Mouse (Mus musculus) intestine, embryonic 16.5 days (tissue): ENCODE measurements around the gene Cpt2. TPM values are rescaled to one million over a fixed set of nuclear protein-coding genes. Genes with fewer than 3 reads are reported as not detected.

ENCODE experiments used
- ATAC-seq: fragments of 200-750 bp; cut with Nextera tagmentation; 2 replicates; pipeline ENCODE4 v1.8.0; 2017; ENCODE audit warnings: moderate TSS enrichment, moderate library complexity
- H3K27ac ChIP-seq: fragments of 300-500 bp; sonication (generic); 2 replicates; pipeline ENCODE4 v1.5.1; 2014; ENCODE audit warnings: mild to moderate bottlenecking, low read length
- H3K27me3 ChIP-seq: fragments of 300-500 bp; sonication (generic); replicated peaks from 2 replicates; pipeline ENCODE4 v1.6.1; 2014; ENCODE audit warnings: low read length, control low read depth, mixed read lengths; ENCODE audit not compliant: control insufficient read depth, insufficient read depth
- H3K36me3 ChIP-seq: fragments of 300-500 bp; sonication (generic); 2 replicates; pipeline ENCODE4 v1.6.1; 2014; ENCODE audit warnings: low read length, control low read depth; ENCODE audit not compliant: control insufficient read depth, insufficient read depth
- H3K4me1 ChIP-seq: fragments of 300-500 bp; sonication (generic); 2 replicates; pipeline ENCODE4 v1.6.1; 2014; ENCODE audit warnings: low read length, control low read depth, mixed read lengths; ENCODE audit not compliant: control insufficient read depth, insufficient read depth
- H3K4me2 ChIP-seq: fragments of 300-500 bp; sonication (generic); 2 replicates; pipeline ENCODE4 v1.6.1; 2014; ENCODE audit warnings: low read depth, low read length, control low read depth
- H3K4me3 ChIP-seq: fragments of 300-500 bp; sonication (generic); 2 replicates; pipeline ENCODE4 v1.5.1; 2014; ENCODE audit warnings: mild to moderate bottlenecking, low read length
- H3K9ac ChIP-seq: fragments of 300-500 bp; sonication (generic); 2 replicates; pipeline ENCODE4 v1.6.1; 2014; ENCODE audit warnings: low read depth, low read length
- H3K9me3 ChIP-seq: fragments of 300-500 bp; sonication (generic); 2 replicates; pipeline ENCODE4 v1.6.1; 2016; ENCODE audit warnings: low read length, control low read depth; ENCODE audit not compliant: control insufficient read depth
- WGBS: fragments of 180-500 bp; shearing (Covaris S2); extraction: QIAGEN DNeasy Blood & Tissue Kit; methylation state at CpG from one replicate; pipeline ENCODE4 v1.1.7; 2014; 5-methylcytosine and 5-hydroxymethylcytosine counted together
- polyA plus RNA-seq: library from polyadenylated mRNA; unstranded; fragments of >200 nt; fragmentation: Nextera tagmentation; extraction: Ambion mirVana; gene quantifications from 2 replicates; pipeline ENCODE4 v1.2.1, GENCODE M21; 2015

Cpt2 gene
- polyA plus RNA-seq, 1 experiment from 2014 or later = 142 TPM

DNA sequence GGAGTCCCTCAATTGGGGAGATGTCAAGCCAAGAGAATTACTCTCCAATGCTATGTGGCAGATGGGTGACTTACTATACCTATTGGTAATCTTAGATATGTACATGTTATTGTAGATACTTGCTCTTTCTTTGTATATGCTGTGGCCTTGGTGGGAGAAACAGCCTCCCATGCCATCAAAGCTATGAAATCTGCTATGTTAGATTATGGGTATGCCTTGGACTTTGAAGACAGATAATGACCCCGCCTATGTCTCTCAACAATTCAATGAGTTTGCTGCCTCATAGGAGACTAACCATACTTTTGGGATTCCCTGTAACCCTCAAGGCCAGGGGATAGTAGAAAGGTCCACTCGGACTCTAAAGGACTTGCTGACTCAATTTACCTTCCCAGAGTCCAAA lies 4.9 kb upstream of the Cpt2 start:
- Histone ChIP-seq H3K27me3 (no peaks in the 10 kb centered on the region), H3K9me3 (no peaks in the 10 kb centered on the region), H3K27ac (no peak overlapping the region), H3K9ac (no peak overlapping the region), H3K4me2 (no peak overlapping the region), H3K4me3 (no peak overlapping the region), H3K4me1 (no peaks in the 10 kb centered on the region), H3K36me3 (no peaks in the 10 kb centered on the region)
- 73% methylated on average over 2 of the region's 2 CpGs for WGBS
- ATAC-seq = no peak

DNA sequence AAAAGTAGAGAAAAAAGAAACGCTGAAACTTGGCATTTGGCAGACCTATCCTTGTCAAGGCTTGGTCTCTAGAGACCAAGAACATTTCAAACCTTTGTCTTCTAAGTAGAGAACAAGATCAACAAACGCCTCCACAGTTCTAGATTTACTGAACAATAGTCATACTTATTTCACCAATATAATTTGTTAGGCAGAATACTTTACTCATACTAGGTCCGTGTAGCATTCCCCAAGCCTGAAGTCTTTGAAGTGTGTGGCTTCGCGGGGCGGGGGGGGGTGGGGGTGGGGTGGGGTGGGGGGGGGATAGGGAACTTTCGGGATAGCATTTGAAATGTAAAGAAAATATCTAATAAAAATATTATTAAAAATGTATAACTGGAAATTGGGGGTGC lies 389 bp upstream of the Cpt2 start:
- Histone ChIP-seq H3K36me3 (no peaks in the 10 kb centered on the region), H3K4me1 (peaks cover 22% of the 10 kb centered on the region), H3K4me2 (peak overlapping the region; percentile 59), H3K9me3 (no peaks in the 10 kb centered on the region), H3K4me3 (peak overlapping the region; percentile 88), H3K9ac (no peak overlapping the region), H3K27ac (peak overlapping the region; percentile 93), H3K27me3 (no peaks in the 10 kb centered on the region)
- WGBS = 49% methylated on average over 7 of the region's 7 CpGs
- no peak; the same call in 1 of the 2 replicates for ATAC-seq

DNA sequence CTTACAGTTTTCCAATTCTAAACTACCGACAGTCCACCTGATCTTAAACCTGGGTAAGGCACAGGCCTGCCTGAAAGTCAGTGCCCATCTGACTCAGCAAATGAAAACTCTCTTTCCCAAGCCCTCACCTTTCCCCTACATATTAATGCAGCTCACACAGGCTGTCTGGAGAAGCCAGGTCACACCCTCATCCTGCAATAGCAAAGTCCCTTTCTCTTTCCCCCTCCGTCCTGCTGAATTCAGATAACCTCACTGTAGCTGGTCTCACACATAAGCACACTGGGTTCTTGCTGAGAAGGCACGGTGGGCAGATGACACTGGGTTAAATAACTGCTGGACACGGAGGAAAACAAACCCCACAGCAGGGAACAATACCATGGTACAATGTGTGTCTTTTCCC lies 1.5 kb downstream of the Cpt2 start:
- Histone ChIP-seq H3K36me3 (no peaks in the 10 kb centered on the region), H3K9me3 (no peaks in the 10 kb centered on the region), H3K9ac (peak overlapping the region; percentile 97), H3K4me1 (peaks cover 22% of the 10 kb centered on the region), H3K27ac (peak overlapping the region; percentile 93), H3K27me3 (no peaks in the 10 kb centered on the region), H3K4me3 (peak overlapping the region; percentile 88), H3K4me2 (peak overlapping the region; percentile 73)
- ATAC-seq = peak; percentile 64
- WGBS = 38% methylated on average over 4 of the region's 4 CpGs

DNA sequence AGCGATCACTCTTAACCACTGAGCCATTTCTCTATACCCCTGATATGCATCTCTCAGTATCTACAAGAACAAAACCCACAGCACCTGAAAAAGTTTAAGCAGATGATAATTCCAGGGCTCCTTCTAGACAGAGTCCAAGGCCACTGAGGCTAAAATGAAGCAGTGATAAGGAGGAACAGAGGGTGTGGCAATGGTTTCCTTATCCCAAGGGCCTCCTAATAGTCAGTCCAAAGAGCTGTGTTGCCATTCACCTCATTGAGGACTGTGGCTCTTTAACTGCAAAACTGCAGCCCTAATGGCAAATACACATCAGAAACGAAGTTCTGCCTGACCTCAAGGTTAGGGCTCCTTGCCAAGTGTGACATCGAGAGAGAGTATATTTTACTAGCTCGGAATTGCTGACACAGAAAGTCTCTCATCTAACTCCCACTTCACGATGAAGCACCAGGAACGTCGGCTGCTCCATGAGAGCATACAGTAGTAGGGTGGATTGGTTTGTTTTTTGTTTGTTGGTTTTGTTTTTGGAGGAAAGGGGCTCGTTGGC lies 2.2 kb downstream of the Cpt2 start:
- ATAC-seq = peak; percentile 63
- peak overlapping the region; percentile 93 for H3K27ac ChIP-seq
- no peaks in the 10 kb centered on the region for H3K36me3 ChIP-seq
- peak overlapping the region; percentile 73 for H3K4me2 ChIP-seq
- peaks cover 22% of the 10 kb centered on the region for H3K4me1 ChIP-seq
- 41% methylated on average over 8 of the region's 8 CpGs for WGBS
- peak overlapping the region; percentile 88 for H3K4me3 ChIP-seq
- H3K27me3 ChIP-seq = no peaks in the 10 kb centered on the region
- H3K9ac ChIP-seq = peak overlapping the region; percentile 97; the same call in 1 of the 2 replicates
- no peaks in the 10 kb centered on the region for H3K9me3 ChIP-seq

DNA sequence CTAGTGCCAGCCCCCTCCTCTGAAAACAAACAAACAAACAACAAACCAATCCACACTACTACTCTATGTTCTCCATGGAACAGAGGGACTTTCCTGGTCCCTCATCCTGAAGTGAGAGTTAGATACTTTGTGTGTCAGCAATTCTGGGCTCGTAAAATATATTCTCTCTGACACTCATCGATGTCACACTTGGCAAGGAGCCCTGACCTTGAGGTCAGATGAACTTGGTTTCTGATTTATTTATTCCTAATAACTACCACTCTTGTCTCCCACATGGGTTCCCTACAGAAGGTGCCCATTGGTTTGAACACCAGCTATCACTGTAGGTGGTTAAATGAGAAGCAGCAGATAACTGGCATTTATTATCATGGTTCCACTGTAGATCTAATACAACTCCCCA lies 3.1 kb downstream of the Cpt2 start:
- H3K9me3 ChIP-seq = no peaks in the 10 kb centered on the region
- H3K36me3 ChIP-seq = no peaks in the 10 kb centered on the region
- no peak overlapping the region for H3K4me2 ChIP-seq
- ATAC-seq = no peak
- no peak overlapping the region for H3K4me3 ChIP-seq
- no peaks in the 10 kb centered on the region for H3K27me3 ChIP-seq
- H3K9ac ChIP-seq = no peak overlapping the region
- peak overlapping the region; percentile 93 for H3K27ac ChIP-seq
- H3K4me1 ChIP-seq = peaks cover 22% of the 10 kb centered on the region
- 71% methylated on average over 2 of the region's 2 CpGs for WGBS

DNA sequence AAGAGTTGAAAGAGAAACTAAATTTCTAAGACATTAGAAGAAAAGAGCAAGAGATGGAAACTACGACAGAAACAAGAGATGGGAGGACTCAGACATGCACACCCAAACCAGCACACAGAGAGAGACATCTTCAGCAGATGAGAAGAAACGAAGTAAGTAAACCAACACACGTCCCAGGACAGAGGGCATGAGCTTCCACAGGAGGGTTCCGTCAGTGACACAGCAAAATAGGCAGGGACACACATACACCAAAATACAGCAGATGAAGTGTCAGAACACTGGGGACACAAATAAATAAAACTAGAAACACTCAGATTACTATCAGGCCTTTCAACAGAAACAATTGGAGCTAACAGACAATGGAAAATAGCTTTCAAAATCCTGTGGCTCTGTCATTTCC lies 13.4 kb downstream of the Cpt2 start:
- no peaks in the 10 kb centered on the region for H3K4me1 ChIP-seq
- 94% methylated on average over 4 of the region's 4 CpGs for WGBS
- peaks cover 23% of the 10 kb centered on the region for H3K36me3 ChIP-seq
- no peak overlapping the region for H3K27ac ChIP-seq
- no peaks in the 10 kb centered on the region for H3K9me3 ChIP-seq
- no peaks in the 10 kb centered on the region for H3K27me3 ChIP-seq
- H3K4me2 ChIP-seq = no peak overlapping the region
- ATAC-seq = no peak
- H3K4me3 ChIP-seq = no peak overlapping the region
- no peak overlapping the region for H3K9ac ChIP-seq

DNA sequence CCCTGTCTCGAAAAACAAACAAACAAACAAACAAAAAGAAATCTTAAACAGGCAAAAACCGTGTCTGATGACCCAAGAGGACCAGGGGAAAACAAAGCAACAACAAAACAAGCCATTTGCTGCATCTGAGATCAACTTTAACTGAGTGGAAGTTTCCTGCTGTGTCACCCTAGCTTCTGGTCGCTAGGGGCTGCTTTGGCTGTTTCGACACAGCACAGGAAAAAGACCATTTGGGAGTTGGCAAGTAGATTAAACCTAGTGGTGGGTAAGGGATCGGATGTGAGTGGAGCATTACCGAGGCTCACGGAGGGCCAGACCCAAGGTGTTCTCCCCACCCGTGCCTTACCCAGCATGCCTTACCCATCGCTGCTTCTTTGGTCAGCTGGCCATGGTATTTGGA lies 16.8 kb downstream of the Cpt2 start:
- WGBS = 91% methylated on average over 9 of the region's 9 CpGs
- Histone ChIP-seq H3K27me3 (no peaks in the 10 kb centered on the region), H3K9ac (no peak overlapping the region), H3K4me2 (no peak overlapping the region), H3K4me1 (no peaks in the 10 kb centered on the region), H3K4me3 (no peak overlapping the region), H3K27ac (no peak overlapping the region), H3K9me3 (no peaks in the 10 kb centered on the region), H3K36me3 (peaks cover 16% of the 10 kb centered on the region)
- no peak for ATAC-seq

DNA sequence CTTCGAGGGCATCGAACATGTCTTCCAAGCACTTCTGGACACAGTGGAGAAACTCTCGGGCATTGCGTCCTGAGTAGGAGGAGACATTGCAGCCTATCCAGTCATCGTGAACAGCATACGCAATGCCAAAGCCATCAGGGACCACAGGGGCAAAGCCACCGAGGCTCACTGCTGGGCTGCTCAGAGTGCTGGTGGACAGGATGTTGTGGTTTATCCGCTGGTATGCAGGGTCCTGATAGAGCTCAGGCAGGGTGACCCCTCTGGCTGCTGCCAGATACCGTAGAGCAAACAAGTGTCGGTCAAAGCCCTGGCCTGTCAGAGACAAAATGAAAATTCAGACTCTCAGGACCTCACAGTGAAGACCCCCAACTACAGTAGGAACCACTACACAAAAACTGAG lies 19.2 kb downstream of the Cpt2 start:
- no peaks in the 10 kb centered on the region for H3K9me3 ChIP-seq
- H3K9ac ChIP-seq = no peak overlapping the region
- no peak overlapping the region for H3K4me3 ChIP-seq
- H3K27ac ChIP-seq = no peak overlapping the region
- WGBS = 91% methylated on average over 10 of the region's 10 CpGs
- ATAC-seq = no peak
- H3K36me3 ChIP-seq = peaks cover 15% of the 10 kb centered on the region
- no peak overlapping the region for H3K4me2 ChIP-seq
- no peaks in the 10 kb centered on the region for H3K27me3 ChIP-seq
- peaks cover 13% of the 10 kb centered on the region; the same call in 1 of the 2 replicates for H3K4me1 ChIP-seq

DNA sequence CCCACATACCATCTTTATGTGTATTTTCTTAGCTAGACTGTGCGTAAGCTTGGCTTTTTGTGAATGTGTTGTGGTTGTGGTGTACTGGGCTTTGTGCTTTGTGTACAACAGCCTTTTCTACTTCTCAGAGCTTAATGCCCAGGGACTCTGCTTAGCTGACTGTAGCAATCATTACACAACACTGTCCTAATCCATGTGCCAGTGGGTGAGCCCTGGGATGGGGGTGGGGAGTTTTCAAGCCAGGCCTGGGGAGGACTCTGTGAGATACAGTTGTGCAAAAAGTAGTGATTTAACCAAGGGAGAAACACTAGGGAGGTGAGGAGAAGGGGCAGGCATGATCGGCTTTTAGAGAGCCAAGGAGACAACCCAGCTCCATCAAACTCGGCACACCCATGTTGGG lies 23.2 kb downstream of the Cpt2 start:
- Histone ChIP-seq H3K9ac (no peak overlapping the region), H3K4me1 (peaks cover 16% of the 10 kb centered on the region; the same call in 1 of the 2 replicates), H3K27me3 (no peaks in the 10 kb centered on the region), H3K9me3 (no peaks in the 10 kb centered on the region), H3K27ac (peak overlapping the region; percentile 3; the same call in 1 of the 2 replicates), H3K4me3 (no peak overlapping the region), H3K4me2 (no peak overlapping the region), H3K36me3 (peaks cover 6% of the 10 kb centered on the region; the same call in 1 of the 2 replicates)
- WGBS = 87% methylated on average over 3 of the region's 3 CpGs
- no peak for ATAC-seq
